Mouse (Mus musculus) brain, embryonic 14.5 days (tissue): ENCODE measurements around the gene Slc1a1. TPM values are rescaled to one million over a fixed set of nuclear protein-coding genes. Genes with fewer than 3 reads are reported as not detected.

Experiments used
- DNase-seq: peaks from one replicate; pipeline ENCODE4 v3.0.0-alpha.2; 2011; ENCODE audit warnings: low read depth
- CTCF ChIP-seq: fragments of 200-500 bp; IDR thresholded peaks from 2 replicates; pipeline ENCODE4 v1.5.1; 2012; ENCODE audit warnings: inconsistent platforms, mild to moderate bottlenecking, moderate library complexity, borderline replicate concordance; ENCODE audit not compliant: insufficient read depth, insufficient read length; ENCODE audit errors: extremely low read depth
- POLR2A ChIP-seq: fragments of 200-500 bp; IDR thresholded peaks from 2 replicates; pipeline ENCODE4 v1.6.1; 2012; ENCODE audit warnings: mild to moderate bottlenecking, inconsistent platforms, borderline replicate concordance; ENCODE audit not compliant: poor library complexity, insufficient read depth, insufficient read length, severe bottlenecking; ENCODE audit errors: extremely low read depth
- polyA plus RNA-seq: library from polyadenylated mRNA; depleted of rRNA; stranded (reverse); fragments of >200 nt; gene quantifications from 2 replicates; pipeline ENCODE4 v1.2.3, GENCODE M21; 2012; rRNA removed

The Slc1a1 gene
- polyA plus RNA-seq, result 15.0 and 22.2 TPM in 2 replicates

GRCm38 (mm10) chr19:28834798-28835499, at the start of gene Slc1a1:
Gene Slc1a1, plus strand, starts transcription at chr19:28835049.
- peak; percentile 85 for DNase-seq
- TF ChIP-seq CTCF (no peak), POLR2A (peak; percentile 63)

DNA sequence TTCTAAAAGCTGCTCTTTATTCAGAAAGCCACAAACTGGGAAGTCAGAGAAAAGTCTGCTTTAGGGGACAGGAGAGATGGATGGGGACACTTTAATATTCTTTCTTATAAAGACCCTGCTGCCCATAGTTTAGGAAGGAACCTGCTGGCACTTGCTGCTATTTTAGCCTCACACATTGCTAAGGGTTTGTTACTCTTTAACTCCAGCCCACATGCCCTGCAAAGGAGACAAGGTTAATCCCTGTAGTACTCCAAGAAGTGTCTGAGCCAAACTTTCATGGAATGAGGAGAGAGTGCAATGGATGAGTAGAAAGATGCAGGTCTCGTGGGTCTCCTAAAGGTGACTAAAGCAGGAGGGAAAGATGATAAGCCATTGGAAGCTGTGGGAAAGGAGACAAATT, 44.7 kb upstream of the Slc1a1 start:
- no peak for TF ChIP-seq POLR2A
- TF ChIP-seq CTCF, result no peak

DNA sequence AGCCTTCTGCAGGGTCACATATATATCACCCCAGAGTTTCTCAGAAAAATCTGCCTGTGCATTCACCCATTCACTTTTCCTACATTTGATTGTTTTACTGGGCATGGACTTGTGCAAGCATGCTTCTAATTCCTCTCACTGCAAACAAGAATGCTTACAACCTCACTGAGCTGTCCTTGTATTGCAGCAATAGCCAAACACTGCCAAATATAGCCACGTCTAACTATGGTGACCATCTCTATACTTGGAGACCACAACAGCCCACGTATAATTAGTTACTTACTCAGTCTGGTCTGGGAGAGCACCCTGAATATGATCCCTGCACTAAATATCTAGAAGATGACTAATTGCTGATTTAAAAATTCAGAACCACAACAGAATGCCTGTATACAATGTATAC, 41.5 kb upstream of the Slc1a1 start:
- no peak for DNase-seq
- TF ChIP-seq POLR2A, result no peak
- TF ChIP-seq CTCF, result no peak

More for the DNA sequence above, 44.7 kb upstream of the Slc1a1 start:
- DNase-seq, result no peak

- no peak for TF ChIP-seq CTCF
- no peak for TF ChIP-seq POLR2A
- DNase-seq, result peak; percentile 87
These were observed 38.6 kb upstream of the Slc1a1 start for GRCm38 (mm10) chr19:28796146-28796848.

GRCm38 (mm10) chr19:28796966-28797365, 37.9 kb upstream of the Slc1a1 start:
- TF ChIP-seq CTCF (no peak), POLR2A (no peak)

GRCm38 (mm10) chr19:28797611-28798010, 37.2 kb upstream of the Slc1a1 start:
- no peak for TF ChIP-seq CTCF
- TF ChIP-seq POLR2A, result no peak
- peak; percentile 16 for DNase-seq

More at GRCm38 (mm10) chr19:28796966-28797365, 37.9 kb upstream of the Slc1a1 start:
- DNase-seq, result peak; percentile 6

DNA sequence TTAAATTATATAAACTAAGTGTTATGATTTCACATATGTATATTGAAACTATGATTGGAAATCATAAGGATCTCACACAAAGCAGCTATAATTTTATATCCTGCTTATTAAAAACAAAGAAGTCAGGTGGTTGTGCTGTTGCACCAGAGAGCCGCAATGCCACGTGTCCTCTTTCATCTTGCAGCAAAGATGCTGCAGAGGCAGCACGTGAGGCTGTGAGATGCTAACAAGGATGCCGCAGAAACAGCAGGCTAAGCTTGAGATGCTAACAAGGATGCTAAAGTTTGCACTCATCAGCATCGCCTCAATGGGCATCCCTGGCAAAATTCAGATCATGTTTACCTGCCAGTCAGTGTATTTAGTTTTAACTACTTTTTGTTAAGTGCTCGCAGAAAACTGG, 34.4 kb upstream of the Slc1a1 start:
- TF ChIP-seq POLR2A (no peak), CTCF (no peak)
- DNase-seq, result peak; percentile 67

GRCm38 (mm10) chr19:28806276-28806675, 28.6 kb upstream of the Slc1a1 start:
- no peak for DNase-seq
- TF ChIP-seq CTCF (no peak), POLR2A (no peak)

- peak; percentile 48 for DNase-seq
- TF ChIP-seq POLR2A, result no peak
- no peak for TF ChIP-seq CTCF
These were observed 27.9 kb upstream of the Slc1a1 start for GRCm38 (mm10) chr19:28806821-28807496.

GRCm38 (mm10) chr19:28807497-28807871, 27.4 kb upstream of the Slc1a1 start:
- TF ChIP-seq CTCF, result no peak
- TF ChIP-seq POLR2A, result no peak
- peak; percentile 63 for DNase-seq

DNA sequence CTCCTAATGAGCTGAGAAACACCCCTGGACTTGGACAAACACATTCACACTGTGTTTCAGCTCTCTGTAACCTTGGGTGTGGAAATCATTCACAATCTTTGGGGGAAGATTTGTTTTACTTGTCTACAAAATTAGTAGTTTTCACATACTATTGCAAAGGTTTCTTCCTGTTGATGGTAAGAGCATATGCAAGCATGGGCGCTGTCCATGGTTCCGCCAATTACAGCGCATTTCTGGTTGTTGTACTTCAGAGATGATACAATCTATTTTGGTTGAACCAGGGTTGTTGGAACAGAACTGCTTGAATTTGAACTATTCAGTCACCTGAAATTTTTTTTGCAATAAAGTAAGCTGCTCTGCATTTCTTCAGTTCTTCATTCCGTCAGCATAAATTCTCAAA, 16.6 kb upstream of the Slc1a1 start:
- no peak for TF ChIP-seq CTCF
- TF ChIP-seq POLR2A, result no peak
- DNase-seq, result no peak

DNA sequence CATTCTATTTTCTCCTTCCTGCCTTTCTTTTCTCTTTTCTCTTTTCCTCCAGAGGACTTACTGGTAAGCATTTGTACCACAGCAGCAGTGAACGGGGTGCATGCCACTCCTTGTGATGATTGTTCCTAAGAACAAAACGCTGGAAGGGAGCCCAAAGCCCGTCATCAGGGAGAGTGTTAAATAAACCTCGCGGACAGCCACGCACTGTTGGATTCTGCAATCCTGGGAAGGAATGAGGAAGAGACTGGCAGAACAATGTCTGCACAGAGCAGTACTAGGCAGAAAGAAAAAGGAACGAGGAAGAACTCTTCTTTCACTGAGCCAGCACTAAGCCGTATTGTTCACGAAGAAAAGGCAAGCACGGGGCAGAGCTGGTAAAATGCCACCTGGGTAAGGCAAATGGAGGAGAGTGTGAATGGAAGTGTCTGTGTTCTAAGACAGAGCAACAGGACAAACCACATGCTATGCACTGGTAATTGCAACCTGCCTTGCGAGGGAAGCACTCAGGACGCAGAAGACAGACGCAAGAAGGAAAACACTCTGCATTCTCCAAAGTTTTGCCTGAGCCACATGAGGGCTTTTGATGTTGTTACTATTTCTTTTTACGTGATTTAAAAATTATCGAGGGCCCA, 7.0 kb upstream of the Slc1a1 start:
- TF ChIP-seq CTCF, result no peak
- TF ChIP-seq POLR2A, result no peak

More for the DNA sequence above, 7.0 kb upstream of the Slc1a1 start:
- peak; percentile 72 for DNase-seq
